Mouse (Mus musculus): ENCODE measurements at regions not wholly inside any gene's neighbourhood (a gene's known extent, or its start where the extent isn't known, plus 50 kb on each side); places are given as distances from the start of the nearest gene placed in this dataset.

DNA sequence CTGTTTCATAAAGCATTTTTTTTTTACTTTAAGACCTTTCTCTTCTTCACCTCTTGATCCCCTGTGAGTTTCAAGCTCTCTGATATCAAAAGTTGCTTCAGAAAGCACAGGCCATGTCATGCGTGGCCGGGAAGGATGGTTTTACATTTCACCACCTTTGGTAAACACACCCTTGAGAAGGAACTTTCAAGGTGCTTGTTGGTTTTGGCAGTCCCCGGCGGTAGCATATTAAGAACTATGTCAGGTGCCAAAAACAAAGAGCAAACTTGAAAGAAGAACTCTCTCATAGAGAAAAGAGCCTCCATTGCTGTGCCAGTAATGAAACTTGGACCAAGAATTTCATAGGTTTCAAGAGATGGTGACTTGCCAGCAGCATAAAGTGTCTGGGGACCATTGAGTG, 72.4 kb upstream of the Gnas start:
- no peaks in the 10 kb centered on the region for H3K36me3 ChIP-seq (replicated peaks)
- no peaks in the 10 kb centered on the region for H3K27me3 ChIP-seq (replicated peaks; ENCODE audit: low read depth, poor library complexity, severe bottlenecking)
- peaks cover 6% of the 10 kb centered on the region; the same call in 1 of the 2 replicates for H3K4me1 ChIP-seq
- H3K27ac ChIP-seq (replicated peaks), result no peak overlapping the region
- no peak for DNase-seq (ENCODE audit: low spot score)
- no peak overlapping the region for H3K4me3 ChIP-seq
- H3K9me3 ChIP-seq, result no peaks in the 10 kb centered on the region
- 90% methylated on average over 4 of the region's 4 CpGs for WGBS

DNA sequence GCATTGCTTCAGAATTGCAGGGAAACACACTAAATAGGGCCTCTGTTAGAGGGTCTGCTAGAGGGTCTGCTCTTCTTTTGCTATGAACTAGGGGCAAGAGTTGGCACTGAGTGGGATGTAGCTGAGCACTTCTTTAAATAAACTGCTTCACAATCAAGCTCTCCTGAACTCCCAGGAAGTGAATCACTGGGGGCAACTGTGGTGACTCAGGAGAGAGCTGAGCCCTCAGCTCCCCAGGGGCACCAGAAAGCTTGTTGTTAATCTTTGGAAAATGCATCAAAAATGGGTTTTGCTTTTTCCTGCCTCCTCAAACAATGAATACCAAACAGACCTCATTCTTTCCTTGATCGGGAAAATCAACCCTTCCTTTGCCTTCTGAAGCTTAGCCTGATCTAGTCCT, 57.5 kb upstream of the Gnas start:
- H3K9me3 ChIP-seq, result no peaks in the 10 kb centered on the region
- no peaks in the 10 kb centered on the region for H3K36me3 ChIP-seq (replicated peaks)
- 90% methylated on average over 1 of the region's 1 CpGs for WGBS
- no peaks in the 10 kb centered on the region for H3K27me3 ChIP-seq (replicated peaks; ENCODE audit: low read depth, poor library complexity, severe bottlenecking)
- no peak overlapping the region for H3K27ac ChIP-seq (replicated peaks)
- no peaks in the 10 kb centered on the region for H3K4me1 ChIP-seq
- no peak for DNase-seq (ENCODE audit: low spot score)
- no peak overlapping the region for H3K4me3 ChIP-seq
